Mouse (Mus musculus) kidney, postnatal 0 days (tissue): Measurements from ENCODE around the gene Sox5. TPM values are rescaled to one million over a fixed set of nuclear protein-coding genes. Genes with fewer than 3 reads are reported as not detected.

Experiments used
- ATAC-seq: fragments of 200-750 bp; cut with Nextera tagmentation; replicated peaks from 2 replicates; pipeline ENCODE4 v1.8.0; 2017; ENCODE audit warnings: low read depth, moderate number of reproducible peaks, moderate TSS enrichment, moderate library complexity; ENCODE audit not compliant: low FRiP score
- DNase-seq: peaks from one replicate; pipeline ENCODE4 v3.0.0-alpha.2; 2016; ENCODE audit warnings: low spot score
- H3K27ac ChIP-seq: fragments of 300-500 bp; sonication (generic); 2 replicates; pipeline ENCODE4 v1.5.1; 2014; ENCODE audit warnings: mild to moderate bottlenecking
- H3K27me3 ChIP-seq: fragments of 300-500 bp; sonication (generic); 2 replicates; pipeline ENCODE4 v1.6.1; 2014; ENCODE audit warnings: low read length, mixed read lengths; ENCODE audit not compliant: insufficient read depth
- H3K36me3 ChIP-seq: fragments of 300-500 bp; sonication (generic); 2 replicates; pipeline ENCODE4 v1.6.1; 2014; ENCODE audit warnings: low read length, mixed read lengths; ENCODE audit not compliant: insufficient read depth
- H3K4me1 ChIP-seq: fragments of 300-500 bp; sonication (generic); replicated peaks from 2 replicates; pipeline ENCODE4 v1.6.1; 2014; ENCODE audit warnings: antibody characterized with exemption, low read length, mixed read lengths; ENCODE audit not compliant: insufficient read depth
- H3K4me2 ChIP-seq: fragments of 300-500 bp; sonication (generic); 2 replicates; pipeline ENCODE4 v1.6.1; 2014; ENCODE audit warnings: mild to moderate bottlenecking, low read length, moderate library complexity, mixed read lengths
- H3K4me3 ChIP-seq: fragments of 300-500 bp; sonication (generic); replicated peaks from 2 replicates; pipeline ENCODE4 v1.5.1; 2014; ENCODE audit warnings: low read depth, low read length
- H3K9ac ChIP-seq: fragments of 300-500 bp; sonication (generic); 2 replicates; pipeline ENCODE4 v1.6.1; 2014; ENCODE audit warnings: low read depth, low read length
- H3K9me3 ChIP-seq: fragments of 300-500 bp; sonication (generic); replicated peaks from 2 replicates; pipeline ENCODE4 v1.6.1; 2016; ENCODE audit warnings: low read length, inconsistent platforms, mixed read lengths
- CTCF ChIP-seq: IDR thresholded peaks from 2 replicates; pipeline ENCODE4 v1.5.1; 2016; ENCODE audit warnings: antibody characterized with exemption, low read depth, mild to moderate bottlenecking, moderate library complexity
- WGBS: fragments of 180-500 bp; shearing (Covaris S2); extraction: QIAGEN DNeasy Blood & Tissue Kit; methylation state at CpG from one replicate; pipeline ENCODE4 v1.1.7; 2014; 5-methylcytosine and 5-hydroxymethylcytosine counted together
- polyA plus RNA-seq: library from polyadenylated mRNA; unstranded; fragments of >200 nt; fragmentation: Nextera tagmentation; extraction: Ambion mirVana; gene quantifications from 2 replicates; pipeline ENCODE4 v1.2.1, GENCODE M21; 2015

Sox5 gene
- polyA plus RNA-seq, 1 experiment from 2014 or later: 6.1 TPM

- Histone ChIP-seq H3K27ac (no peak overlapping the region), H3K27me3 (no peaks in the 10 kb centered on the region), H3K9ac (no peak overlapping the region), H3K36me3 (no peaks in the 10 kb centered on the region), H3K4me1 (no peaks in the 10 kb centered on the region), H3K4me3 (no peak overlapping the region), H3K4me2 (no peak overlapping the region), H3K9me3 (no peaks in the 10 kb centered on the region)
- 75% methylated on average over 5 of the region's 5 CpGs for WGBS
- TF ChIP-seq CTCF: no peak
- ATAC-seq (no peak), DNase-seq (no peak)
These were observed 994.4 kb downstream of the Sox5 start for GRCm38 (mm10) chr6:143787360-143787759.

- H3K9ac ChIP-seq: no peak overlapping the region
- no peak overlapping the region for H3K4me3 ChIP-seq
- H3K27me3 ChIP-seq: no peaks in the 10 kb centered on the region
- no peaks in the 10 kb centered on the region for H3K9me3 ChIP-seq
- 68% methylated on average over 4 of the region's 4 CpGs for WGBS
- no peak overlapping the region for H3K27ac ChIP-seq
- no peak for TF ChIP-seq CTCF
- no peak for DNase-seq
- ATAC-seq: no peak
- no peaks in the 10 kb centered on the region for H3K4me1 ChIP-seq
- no peaks in the 10 kb centered on the region for H3K36me3 ChIP-seq
- H3K4me2 ChIP-seq: no peak overlapping the region
These were observed 996.1 kb downstream of the Sox5 start for GRCm38 (mm10) chr6:143785685-143786084.
